Mouse (Mus musculus): ENCODE measurements around the gene Lmod1. TPM values are rescaled to one million over a fixed set of nuclear protein-coding genes. Genes with fewer than 3 reads are reported as not detected.
A peak's percentile ranks its signal among the peaks of the same experiment; 100 is the strongest.
"Not testable (repeated sequence)": the region's sequence is repeated elsewhere in the genome, so short reads cannot be mapped to it uniquely, and the experiment has no call there.

The Lmod1 gene
- total RNA-seq, 2 experiments from 2014 or later, result 4.5 to 5.3 TPM

GRCm38 (mm10) chr1:135381560-135381959, 57.0 kb downstream of the Lmod1 start:
- H3K4me3 ChIP-seq; H3K27ac ChIP-seq; intact Hi-C loops (cut with DNase I); DNase-seq: not testable (repeated sequence)
- peak; percentile 53 for TF ChIP-seq CTCF (IDR thresholded peaks at IDR 0.05)

- no peak overlapping the region for H3K4me3 ChIP-seq
- no peak for TF ChIP-seq CTCF (IDR thresholded peaks at IDR 0.05)
- intact Hi-C loops (cut with DNase I), result no loop called here
- no peak for DNase-seq
- H3K27ac ChIP-seq, result no peak overlapping the region; the same call in 1 of the 2 replicates
Measured at GRCm38 (mm10) chr1:135384171-135384570, 59.6 kb downstream of the Lmod1 start.

GRCm38 (mm10) chr1:135385161-135385560, 60.6 kb downstream of the Lmod1 start:
- intact Hi-C loops (cut with DNase I), result no loop called here
- peak; percentile 69 for DNase-seq
- Histone ChIP-seq H3K27ac (peak overlapping the region; percentile 61), H3K4me3 (no peak overlapping the region)
- TF ChIP-seq CTCF (IDR thresholded peaks at IDR 0.05), result peak; percentile 40

GRCm38 (mm10) chr1:135399466-135399865, 74.9 kb downstream of the Lmod1 start:
- intact Hi-C loops (cut with DNase I), result no loop called here
- no peak overlapping the region for H3K4me3 ChIP-seq
- no peak for DNase-seq
- no peak for TF ChIP-seq CTCF (IDR thresholded peaks at IDR 0.05)
- H3K27ac ChIP-seq, result no peak overlapping the region

GRCm38 (mm10) chr1:135401452-135402110, 77.0 kb downstream of the Lmod1 start:
- intact Hi-C loops (cut with DNase I), result no loop called here
- H3K27ac ChIP-seq, result no peak overlapping the region
- TF ChIP-seq CTCF (IDR thresholded peaks at IDR 0.05), result peak; percentile 23; the same call in 1 of the 2 replicates
- DNase-seq, result no peak
- no peak overlapping the region for H3K4me3 ChIP-seq

- TF ChIP-seq CTCF (IDR thresholded peaks at IDR 0.05), result no peak
- DNase-seq, result no peak
- Histone ChIP-seq H3K27ac (no peak overlapping the region), H3K4me3 (no peak overlapping the region)
- intact Hi-C loops (cut with DNase I), result no loop called here
Measured at GRCm38 (mm10) chr1:135405356-135405755, 80.7 kb downstream of the Lmod1 start.

- TF ChIP-seq CTCF (IDR thresholded peaks at IDR 0.05), result no peak
- H3K27ac ChIP-seq, result no peak overlapping the region
- no peak overlapping the region for H3K4me3 ChIP-seq
- DNase-seq, result no peak
- intact Hi-C loops (cut with DNase I), result no loop called here
Measured at GRCm38 (mm10) chr1:135408973-135409372, 84.4 kb downstream of the Lmod1 start.

- Histone ChIP-seq H3K27ac (peak overlapping the region; percentile 66), H3K4me3 (no peak overlapping the region)
- TF ChIP-seq CTCF (IDR thresholded peaks at IDR 0.05), result no peak
- DNase-seq, result peak; percentile 87
- intact Hi-C loops (cut with DNase I), result no loop called here
Measured at GRCm38 (mm10) chr1:135410967-135411366, 86.4 kb downstream of the Lmod1 start.

- Histone ChIP-seq H3K27ac (no peak overlapping the region), H3K4me3 (no peak overlapping the region)
- TF ChIP-seq CTCF (IDR thresholded peaks at IDR 0.05), result no peak
- intact Hi-C loops (cut with DNase I), result no loop called here
- DNase-seq, result no peak
Measured at GRCm38 (mm10) chr1:135412130-135412529, 87.5 kb downstream of the Lmod1 start.

- H3K4me3 ChIP-seq, result no peak overlapping the region
- DNase-seq, result peak; percentile 35
- no peak for TF ChIP-seq CTCF (IDR thresholded peaks at IDR 0.05)
- intact Hi-C loops (cut with DNase I), result no loop called here
- 0 out of 2 replicates have a peak overlapping the region, but pooled peaks have one; percentile 6 for H3K27ac ChIP-seq
Measured at GRCm38 (mm10) chr1:135413996-135414395, 89.4 kb downstream of the Lmod1 start.

Other genes starting within 250 kb of the Lmod1 start
- gene Lgr6, start 219.5 kb upstream of the Lmod1 start, total RNA-seq (2021), result under 1 TPM; 0.08 to 0.86 TPM
- under 1 TPM in 1 of 2 experiments, not detected in 1; 0.17 TPM for gene Ptpn7, start 192.1 kb upstream of the Lmod1 start, total RNA-seq (2021)
- gene Arl8a, start 178.0 kb upstream of the Lmod1 start, total RNA-seq (2021), result 10 to 100 TPM; 16.5 to 17.8 TPM
- gene Gpr37l1, start 157.1 kb upstream of the Lmod1 start, total RNA-seq (2021), result under 1 TPM; 0.38 to 0.56 TPM
- under 1 TPM; 0.22 to 0.28 TPM for gene Elf3, start 66.2 kb upstream of the Lmod1 start, total RNA-seq (2021)
- 10 to 100 TPM; 11.9 to 15.8 TPM for gene Rnpep, start 40.7 kb upstream of the Lmod1 start, total RNA-seq (2021)
- gene Timm17a, start 11.0 kb upstream of the Lmod1 start, total RNA-seq (2021), result 100 to 1,000 TPM; 282 to 343 TPM
- gene Shisa4, start 50.4 kb downstream of the Lmod1 start, total RNA-seq (2021), result 100 to 1,000 TPM; 139 to 152 TPM
- gene Ipo9, start 105.7 kb downstream of the Lmod1 start, total RNA-seq (2021), result 10 to 100 TPM; 24.0 to 27.8 TPM

All from gastrocnemius, adult 2 months (tissue).